Mouse (Mus musculus) gastrocnemius, adult 2 months (tissue): Measurements from ENCODE around the gene Ahnak2. TPM values are rescaled to one million over a fixed set of nuclear protein-coding genes. Genes with fewer than 3 reads are reported as not detected.

Source experiments
- DNase-seq: peaks from one replicate; pipeline ENCODE4 v3.0.0; 2022
- H3K27ac ChIP-seq: fragments of 200-600 bp; 2 replicates; pipeline ENCODE4 v1.8.1; 2022; ENCODE audit warnings: mild to moderate bottlenecking
- H3K4me3 ChIP-seq: fragments of 200-600 bp; 2 replicates; pipeline ENCODE4 v1.8.1; 2022; ENCODE audit warnings: mild to moderate bottlenecking, moderate library complexity
- CTCF ChIP-seq: fragments of 200-600 bp; IDR thresholded peaks from 2 replicates; pipeline ENCODE4 v1.8.1; 2022; ENCODE audit warnings: antibody characterized with exemption, mild to moderate bottlenecking, moderate library complexity
- intact Hi-C: fragments of 180-260 bp; cut with DNase I; formaldehyde crosslinking; loops from one replicate; pipeline ENCODE4 v1.15.1; 2025
- microRNA-seq: library from miRNA; unstranded; fragments of <30 nt; microRNA quantifications from one replicate; pipeline ENCODE4 v1.2.0, GENCODE M21; 2021
- total RNA-seq, 2 experiments: library from RNA; stranded (reverse); gene quantifications; 2 replicates each; pipeline ENCODE4 v1.2.3; 2021

Ahnak2 gene
- total RNA-seq, 2 experiments from 2014 or later = 5.0 to 8.5 TPM

DNA sequence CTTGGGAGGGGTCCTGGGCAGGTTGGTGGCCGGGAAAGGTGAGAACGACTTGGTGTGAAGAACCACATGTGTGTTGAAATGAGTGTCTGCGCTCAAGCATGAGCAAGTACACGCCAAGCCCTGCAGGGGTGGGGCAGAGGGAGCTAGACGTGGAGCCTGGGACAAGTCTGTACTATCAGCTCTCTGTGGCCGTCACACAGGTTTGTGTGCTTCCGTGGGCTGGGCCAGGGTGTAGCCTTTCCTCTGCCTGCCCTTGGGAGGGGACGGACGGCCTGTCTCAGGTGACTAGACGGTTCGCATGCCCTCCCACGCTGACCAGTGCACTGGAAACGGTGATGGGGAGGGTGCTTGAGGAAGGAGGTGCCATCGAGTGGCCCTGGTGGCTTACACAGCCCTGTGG lies 71.6 kb downstream of the Ahnak2 start:
- H3K4me3 ChIP-seq = no peak overlapping the region
- no peak for TF ChIP-seq CTCF
- peak; percentile 12 for DNase-seq
- H3K27ac ChIP-seq = no peak overlapping the region
- intact Hi-C loops = no loop called here

DNA sequence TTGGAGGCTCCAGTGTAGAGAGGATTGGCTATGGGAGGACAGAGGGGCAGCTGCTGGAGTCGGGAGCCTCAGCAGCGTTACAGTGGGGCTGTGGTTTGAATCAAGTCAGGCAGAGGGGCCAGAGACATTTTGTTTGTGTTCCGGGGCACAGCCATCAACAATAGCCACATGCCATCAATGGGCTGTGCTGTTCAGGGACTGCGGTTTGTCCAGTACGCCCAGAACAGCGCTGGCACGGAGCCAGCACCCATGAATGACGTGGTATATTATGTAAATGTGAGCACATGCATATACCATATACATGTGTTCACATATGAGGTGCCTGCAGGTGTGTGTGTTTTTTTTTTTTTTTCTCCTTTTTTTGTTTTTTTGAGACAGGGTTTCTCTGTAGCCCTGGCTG lies 74.7 kb downstream of the Ahnak2 start:
- no peak overlapping the region for H3K27ac ChIP-seq
- no peak for DNase-seq

DNA sequence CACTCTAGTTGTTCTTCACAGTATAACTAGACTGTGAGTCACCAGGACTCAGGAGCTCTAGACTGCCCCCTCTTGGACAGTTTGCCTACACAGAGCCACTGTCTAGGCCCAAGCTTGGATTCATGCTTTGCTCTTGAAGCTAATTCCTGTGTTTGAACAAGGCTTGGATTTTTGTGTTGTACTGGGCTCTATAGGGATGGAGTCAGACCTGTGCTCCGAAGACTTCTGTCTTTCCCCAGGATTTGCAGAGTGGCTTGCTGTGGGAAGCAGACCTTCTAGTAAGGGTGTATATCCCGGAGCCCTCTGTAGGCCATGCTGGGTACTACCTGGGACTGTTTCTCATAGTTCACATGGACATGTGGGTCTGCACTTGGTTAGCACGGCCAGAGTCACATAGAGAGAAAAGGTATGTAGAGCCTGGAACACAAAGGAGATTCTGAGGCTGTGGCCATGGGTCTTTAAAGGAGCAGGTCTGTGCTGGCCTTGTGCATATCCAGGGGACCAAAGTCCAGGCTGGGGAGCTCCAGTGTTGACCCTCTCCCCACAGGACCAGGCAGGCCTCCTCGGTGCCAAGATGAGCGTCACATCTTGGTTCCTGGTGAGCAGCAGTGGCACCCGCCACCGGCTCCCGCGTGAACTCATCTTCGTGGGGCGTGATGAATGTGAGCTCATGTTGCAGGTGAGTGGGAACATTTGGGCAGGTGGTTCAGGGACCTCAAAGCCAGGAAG lies 78.2 kb downstream of the Ahnak2 start:
- TF ChIP-seq CTCF = peak; percentile 58
- intact Hi-C loops = no loop called here
- DNase-seq = peak; percentile 67
- Histone ChIP-seq H3K27ac (no peak overlapping the region), H3K4me3 (no peak overlapping the region)

More for the DNA sequence above, 74.7 kb downstream of the Ahnak2 start:
- no peak overlapping the region for H3K4me3 ChIP-seq
- intact Hi-C loops = no loop called here
- no peak for TF ChIP-seq CTCF

DNA sequence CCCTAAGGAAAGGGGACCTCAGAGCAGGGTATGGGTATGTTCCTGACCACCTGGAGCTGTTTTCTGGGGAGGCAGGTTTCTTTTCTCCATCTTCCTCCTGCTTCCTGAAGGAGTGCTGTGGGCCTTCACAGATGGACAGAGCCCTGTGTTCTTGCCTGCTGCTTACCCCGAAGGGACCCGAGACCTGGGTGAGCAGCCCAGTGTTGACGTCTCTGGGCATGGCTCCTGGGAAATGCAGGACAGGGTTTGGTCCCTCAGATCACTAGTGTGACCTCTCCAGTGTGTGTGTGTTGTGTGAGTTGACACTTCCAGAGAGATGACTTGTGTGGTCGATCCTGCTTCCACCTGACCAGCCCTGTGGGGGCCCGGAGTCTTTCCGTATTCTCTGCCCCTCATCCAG lies 79.0 kb downstream of the Ahnak2 start:
- intact Hi-C loops = no loop called here
- DNase-seq = no peak
- Histone ChIP-seq H3K4me3 (no peak overlapping the region; the same call in 1 of the 2 replicates), H3K27ac (no peak overlapping the region; the same call in 1 of the 2 replicates)
- TF ChIP-seq CTCF = no peak

DNA sequence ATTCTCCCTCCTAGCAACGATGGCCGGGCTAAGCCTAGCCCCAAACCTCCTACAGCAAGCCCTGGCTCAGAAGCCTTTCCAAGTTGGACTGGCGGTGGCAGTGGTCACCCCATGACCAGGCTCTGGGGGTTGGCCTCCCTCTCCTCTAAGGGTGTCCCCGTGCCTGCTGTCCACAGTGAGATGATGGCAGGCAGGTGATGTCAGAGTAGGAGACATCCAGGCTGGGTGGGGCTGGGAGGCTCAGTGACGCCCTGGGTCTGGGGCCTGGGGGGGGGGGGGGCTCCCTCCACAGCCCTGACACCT lies 79.5 kb downstream of the Ahnak2 start:
- intact Hi-C loops = no loop called here
- H3K27ac ChIP-seq = peak overlapping the region; percentile 85
- H3K4me3 ChIP-seq = peak overlapping the region; percentile 92
- no peak for DNase-seq
- TF ChIP-seq CTCF = no peak

DNA sequence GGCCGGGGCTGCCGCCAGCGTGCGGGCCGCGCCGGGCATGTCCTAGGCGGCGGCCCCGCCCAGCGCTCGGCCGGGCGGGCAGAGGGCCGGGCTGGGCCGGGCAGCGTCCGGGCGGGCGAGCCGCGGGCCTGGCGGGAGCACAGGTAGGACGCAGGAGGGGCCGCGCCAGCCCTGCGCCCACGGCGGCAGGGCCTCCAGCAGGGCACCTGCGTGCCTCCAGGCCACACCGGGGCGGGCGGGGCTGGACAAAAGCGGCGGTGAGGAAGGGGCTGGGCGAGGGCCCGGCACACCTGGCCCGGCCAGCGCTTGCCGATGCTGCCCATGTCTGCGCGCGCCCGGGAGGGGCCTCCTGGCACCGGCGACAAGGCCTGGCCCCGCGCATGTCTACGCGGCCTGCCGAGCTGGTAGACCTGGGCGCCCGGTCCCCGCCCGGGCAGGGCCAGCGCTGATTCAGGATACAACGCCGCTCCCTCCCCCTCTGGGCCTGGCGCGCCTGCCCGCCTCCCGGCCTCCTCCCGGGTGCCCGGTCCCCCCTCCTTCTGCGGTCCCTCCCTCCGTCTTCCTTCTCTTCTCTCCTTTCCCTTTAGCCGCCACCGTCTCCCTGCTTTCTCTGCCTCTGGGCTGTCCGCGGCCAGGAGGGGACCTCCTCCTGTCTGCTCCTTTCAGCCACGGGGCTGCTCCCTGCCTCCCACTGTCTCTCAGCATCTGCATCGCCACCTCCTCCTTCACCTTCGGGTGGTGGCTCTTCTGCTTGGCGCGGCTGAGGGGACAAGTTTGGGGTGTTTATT lies 80.0 kb downstream of the Ahnak2 start:
- H3K27ac ChIP-seq = peak overlapping the region; percentile 85
- TF ChIP-seq CTCF = no peak
- intact Hi-C loops = no loop called here
- H3K4me3 ChIP-seq = peak overlapping the region; percentile 92
- peak; percentile 83 for DNase-seq

Small RNA genes within 50 kb of the gene (microRNA-seq; reads per million reads assigned to microRNA genes)
- gene Mir6940 = not detected

Other genes starting within 250 kb of the Ahnak2 start
- gene Inf2, start 213.9 kb downstream of the Ahnak2 start, total RNA-seq = 10 to 100 TPM in 1 of 2 experiments, 1 to 10 TPM in 1; 8.2 to 13.0 TPM
- 1,000 to 10,000 TPM; 1,028 to 1,061 TPM for gene Adssl1, start 182.6 kb downstream of the Ahnak2 start, total RNA-seq
- gene Siva1, start 158.0 kb downstream of the Ahnak2 start, total RNA-seq = 10 to 100 TPM; 18.6 to 25.3 TPM
- 10 to 100 TPM; 50.9 to 59.3 TPM for gene Akt1, start 127.8 kb downstream of the Ahnak2 start, total RNA-seq
- under 1 TPM; 0.64 to 0.81 TPM for gene Zbtb42, start 123.8 kb downstream of the Ahnak2 start, total RNA-seq
- 10 to 100 TPM in 1 of 2 experiments, 1 to 10 TPM in 1; 9.8 to 13.6 TPM for gene Cep170b, start 82.2 kb downstream of the Ahnak2 start, total RNA-seq
- 1 to 10 TPM; 1.7 to 4.0 TPM for gene Pld4, start 42.0 kb downstream of the Ahnak2 start, total RNA-seq
- under 1 TPM; 0.20 to 0.36 TPM for gene Clba1, start 6.3 kb upstream of the Ahnak2 start, total RNA-seq
- 1 to 10 TPM; 3.0 to 3.1 TPM for gene Cdca4, start 26.8 kb upstream of the Ahnak2 start, total RNA-seq
- gene Gpr132, start 65.6 kb upstream of the Ahnak2 start, total RNA-seq = under 1 TPM in 1 of 2 experiments, not detected in 1; 0.14 TPM
- gene Jag2, start 127.1 kb upstream of the Ahnak2 start, total RNA-seq = 10 to 100 TPM; 20.3 to 30.2 TPM
- 1 to 10 TPM; 5.4 to 7.9 TPM for gene Nudt14, start 139.5 kb upstream of the Ahnak2 start, total RNA-seq
- gene Btbd6, start 173.8 kb upstream of the Ahnak2 start, total RNA-seq = 10 to 100 TPM; 13.3 to 20.6 TPM
- gene Brf1, start 198.0 kb upstream of the Ahnak2 start, total RNA-seq = 10 to 100 TPM; 20.8 to 21.5 TPM
- 10 to 100 TPM; 35.9 to 41.0 TPM for gene Pacs2, start 211.9 kb upstream of the Ahnak2 start, total RNA-seq